Mouse (Mus musculus): ENCODE measurements around the gene Txndc9.

GRCm38 (mm10) chr1:37977303-37977702 lies 20.4 kb downstream of the Txndc9 start:
- no peak for TF ChIP-seq CTCF (IDR thresholded peaks at IDR 0.05; ENCODE audit: insufficient read depth, low read depth, low read length)
- TF ChIP-seq POLR2A (IDR thresholded peaks at IDR 0.05; ENCODE audit: insufficient read depth, low read depth, low read length) = no peak

All from olfactory bulb, adult 2 months (tissue).